Mouse (Mus musculus): ENCODE measurements around the gene Kmt2c.

Kmt2c gene

GRCm38 (mm10) chr5:25498346-25498820 is at the start of gene Kmt2c:
TSS of gene Kmt2c (minus strand) at chr5:25498783.
- peak; percentile 77 to 80 for DNase-seq

- DNase-seq, result no peak
Observed at GRCm38 (mm10) chr5:25546912-25547311, 48.3 kb upstream of the Kmt2c start.

- peak; percentile 25 to 29 for DNase-seq
Observed at GRCm38 (mm10) chr5:25544566-25544965, 46.0 kb upstream of the Kmt2c start.

GRCm38 (mm10) chr5:25544061-25544460 is 45.5 kb upstream of the Kmt2c start:
- peak; percentile 35 to 43 for DNase-seq

- no peak for DNase-seq
Observed at GRCm38 (mm10) chr5:25541661-25542060, 43.1 kb upstream of the Kmt2c start.

GRCm38 (mm10) chr5:25540921-25541320 is 42.3 kb upstream of the Kmt2c start:
- no peak for DNase-seq

- DNase-seq, result no peak
Observed at GRCm38 (mm10) chr5:25540412-25540811, 41.8 kb upstream of the Kmt2c start.

GRCm38 (mm10) chr5:25536921-25537409 is 38.4 kb upstream of the Kmt2c start:
- DNase-seq, result no peak

GRCm38 (mm10) chr5:25536451-25536850 is 37.9 kb upstream of the Kmt2c start:
- DNase-seq, result no peak

GRCm38 (mm10) chr5:25535566-25535965 is 37.0 kb upstream of the Kmt2c start:
- no peak for DNase-seq

GRCm38 (mm10) chr5:25533298-25533697 is 34.7 kb upstream of the Kmt2c start:
- no peak for DNase-seq

- no peak for DNase-seq
Observed at GRCm38 (mm10) chr5:25532256-25533147, 33.9 kb upstream of the Kmt2c start.

GRCm38 (mm10) chr5:25530629-25531028 is 32.0 kb upstream of the Kmt2c start:
- DNase-seq, result no peak

- peak; percentile 100 for DNase-seq
Observed at GRCm38 (mm10) chr5:25529529-25530421, 31.2 kb upstream of the Kmt2c start.

- DNase-seq, result no peak
Observed at GRCm38 (mm10) chr5:25528851-25529528, 30.4 kb upstream of the Kmt2c start.

GRCm38 (mm10) chr5:25527971-25528370 is 29.4 kb upstream of the Kmt2c start:
- DNase-seq, result no peak

- peak in 1 of 2 experiments; percentile 7 for DNase-seq
Observed at GRCm38 (mm10) chr5:25526926-25527325, 28.3 kb upstream of the Kmt2c start.

GRCm38 (mm10) chr5:25526116-25526515 is 27.5 kb upstream of the Kmt2c start:
- DNase-seq, result peak; percentile 56 to 59

GRCm38 (mm10) chr5:25521461-25521860 is 22.9 kb upstream of the Kmt2c start:
- DNase-seq, result no peak

- no peak for DNase-seq
Observed at GRCm38 (mm10) chr5:25519820-25520219, 21.2 kb upstream of the Kmt2c start.

GRCm38 (mm10) chr5:25517550-25517949 is 19.0 kb upstream of the Kmt2c start:
- DNase-seq, result no peak

GRCm38 (mm10) chr5:25516301-25516895 is 17.8 kb upstream of the Kmt2c start:
- no peak for DNase-seq
